Mouse (Mus musculus): ENCODE results near the gene Th. TPM values are rescaled to one million over a fixed set of nuclear protein-coding genes. Genes with fewer than 3 reads are reported as not detected.

Th gene
- polyA plus RNA-seq, 1 experiment: 0.59 TPM

- DNase-seq: no peak
- Histone ChIP-seq H3K4me3 (ENCODE audit: control insufficient read depth, insufficient read depth, low read length) (no peak overlapping the region), H3K36me3 (ENCODE audit: control insufficient read depth, insufficient read depth, low read length) (no peaks in the 10 kb centered on the region), H3K27ac (ENCODE audit: control insufficient read depth, insufficient read depth, low read length) (no peak overlapping the region), H3K27me3 (ENCODE audit: control insufficient read depth, insufficient read depth, low read length) (no peaks in the 10 kb centered on the region), H3K4me1 (replicated peaks; ENCODE audit: control insufficient read depth, insufficient read depth, low read length) (no peaks in the 10 kb centered on the region)
- TF ChIP-seq POLR2A (IDR thresholded peaks at IDR 0.05; ENCODE audit: control insufficient read depth, extremely low read depth, insufficient read depth, low read length, poor library complexity) (no peak), CTCF (IDR thresholded peaks at IDR 0.05; ENCODE audit: borderline replicate concordance, control insufficient read depth, extremely low read depth, insufficient read depth, low read length, poor library complexity) (no peak)
- 89% methylated on average over 5 of the region's 5 CpGs for WGBS
These were observed 25.3 kb downstream of the Th start for GRCm38 (mm10) chr7:142905606-142906005.

GRCm38 (mm10) chr7:142904331-142904730 lies 26.6 kb downstream of the Th start:
- Histone ChIP-seq H3K27me3 (ENCODE audit: control insufficient read depth, insufficient read depth, low read length) (no peaks in the 10 kb centered on the region), H3K27ac (ENCODE audit: control insufficient read depth, insufficient read depth, low read length) (no peak overlapping the region), H3K36me3 (ENCODE audit: control insufficient read depth, insufficient read depth, low read length) (no peaks in the 10 kb centered on the region), H3K4me1 (replicated peaks; ENCODE audit: control insufficient read depth, insufficient read depth, low read length) (no peaks in the 10 kb centered on the region), H3K4me3 (ENCODE audit: control insufficient read depth, insufficient read depth, low read length) (no peak overlapping the region)
- no peak for DNase-seq
- WGBS: 82% methylated on average over 7 of the region's 7 CpGs
- no peak for TF ChIP-seq CTCF (IDR thresholded peaks at IDR 0.05; ENCODE audit: borderline replicate concordance, control insufficient read depth, extremely low read depth, insufficient read depth, low read length, poor library complexity)
- TF ChIP-seq POLR2A (IDR thresholded peaks at IDR 0.05; ENCODE audit: control insufficient read depth, extremely low read depth, insufficient read depth, low read length, poor library complexity): no peak

DNA sequence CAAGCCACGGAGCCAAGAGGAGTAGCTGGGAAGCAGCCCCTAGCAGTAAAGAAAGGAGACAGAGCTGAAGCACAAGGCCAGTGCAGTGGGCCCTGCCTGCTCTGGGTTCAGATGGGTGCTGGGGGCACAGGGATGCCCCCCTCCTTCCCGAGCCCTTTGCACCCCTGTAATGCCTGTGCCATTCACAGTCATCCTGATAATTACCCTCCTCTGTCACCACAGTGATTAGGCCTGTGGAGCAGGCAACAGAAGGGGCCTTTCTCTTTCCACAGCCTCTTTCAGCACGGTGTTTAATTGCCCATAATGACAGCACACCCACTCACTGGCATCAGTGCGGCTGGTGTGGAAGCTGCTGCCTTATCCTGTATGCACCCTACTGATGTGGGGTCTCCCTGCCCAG lies 28.0 kb downstream of the Th start:
- 78% methylated on average over 4 of the region's 4 CpGs for WGBS
- DNase-seq: no peak
- no peaks in the 10 kb centered on the region for H3K4me1 ChIP-seq (replicated peaks; ENCODE audit: control insufficient read depth, insufficient read depth, low read length)
- H3K27me3 ChIP-seq (ENCODE audit: control insufficient read depth, insufficient read depth, low read length): no peaks in the 10 kb centered on the region
- H3K36me3 ChIP-seq (ENCODE audit: control insufficient read depth, insufficient read depth, low read length): no peaks in the 10 kb centered on the region
- H3K27ac ChIP-seq (ENCODE audit: control insufficient read depth, insufficient read depth, low read length): no peak overlapping the region
- TF ChIP-seq CTCF (IDR thresholded peaks at IDR 0.05; ENCODE audit: borderline replicate concordance, control insufficient read depth, extremely low read depth, insufficient read depth, low read length, poor library complexity) (no peak), POLR2A (IDR thresholded peaks at IDR 0.05; ENCODE audit: control insufficient read depth, extremely low read depth, insufficient read depth, low read length, poor library complexity) (no peak)
- no peak overlapping the region for H3K4me3 ChIP-seq (ENCODE audit: control insufficient read depth, insufficient read depth, low read length)

DNA sequence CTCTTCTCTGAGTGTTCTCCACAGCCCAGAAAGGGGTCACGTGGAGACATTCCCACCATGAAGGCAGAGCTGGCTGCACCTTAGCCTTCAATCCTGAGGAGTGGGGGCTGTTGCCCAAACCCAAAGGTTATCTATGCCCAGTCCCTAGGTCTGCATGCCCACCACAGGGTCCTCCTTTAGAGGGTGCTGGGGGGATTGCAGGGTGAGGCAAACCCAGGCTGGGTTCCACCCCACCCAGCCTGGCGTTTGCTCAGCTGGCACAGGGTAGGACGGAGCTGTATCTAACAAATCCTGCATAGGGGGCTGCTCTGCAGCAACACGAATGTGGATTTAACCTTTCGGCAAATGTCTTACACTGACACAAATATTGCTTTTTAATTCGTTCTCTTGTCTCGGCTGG lies 29.2 kb downstream of the Th start:
- no peaks in the 10 kb centered on the region for H3K36me3 ChIP-seq (ENCODE audit: control insufficient read depth, insufficient read depth, low read length)
- H3K4me1 ChIP-seq (replicated peaks; ENCODE audit: control insufficient read depth, insufficient read depth, low read length): no peaks in the 10 kb centered on the region
- H3K27ac ChIP-seq (ENCODE audit: control insufficient read depth, insufficient read depth, low read length): no peak overlapping the region
- no peak overlapping the region for H3K4me3 ChIP-seq (ENCODE audit: control insufficient read depth, insufficient read depth, low read length)
- WGBS: 85% methylated on average over 7 of the region's 7 CpGs
- no peak for DNase-seq
- no peak for TF ChIP-seq POLR2A (IDR thresholded peaks at IDR 0.05; ENCODE audit: control insufficient read depth, extremely low read depth, insufficient read depth, low read length, poor library complexity)
- TF ChIP-seq CTCF (IDR thresholded peaks at IDR 0.05; ENCODE audit: borderline replicate concordance, control insufficient read depth, extremely low read depth, insufficient read depth, low read length, poor library complexity): no peak
- no peaks in the 10 kb centered on the region for H3K27me3 ChIP-seq (ENCODE audit: control insufficient read depth, insufficient read depth, low read length)

- Histone ChIP-seq H3K4me3 (ENCODE audit: control insufficient read depth, insufficient read depth, low read length) (no peak overlapping the region), H3K36me3 (ENCODE audit: control insufficient read depth, insufficient read depth, low read length) (no peaks in the 10 kb centered on the region), H3K27me3 (ENCODE audit: control insufficient read depth, insufficient read depth, low read length) (no peaks in the 10 kb centered on the region), H3K4me1 (replicated peaks; ENCODE audit: control insufficient read depth, insufficient read depth, low read length) (no peaks in the 10 kb centered on the region), H3K27ac (ENCODE audit: control insufficient read depth, insufficient read depth, low read length) (no peak overlapping the region)
- TF ChIP-seq POLR2A (IDR thresholded peaks at IDR 0.05; ENCODE audit: control insufficient read depth, extremely low read depth, insufficient read depth, low read length, poor library complexity) (no peak), CTCF (IDR thresholded peaks at IDR 0.05; ENCODE audit: borderline replicate concordance, control insufficient read depth, extremely low read depth, insufficient read depth, low read length, poor library complexity) (no peak)
- WGBS: 84% methylated on average over 19 of the region's 19 CpGs
- DNase-seq: no peak
These were observed 31.1 kb downstream of the Th start for GRCm38 (mm10) chr7:142899872-142900271.

GRCm38 (mm10) chr7:142897471-142897870 lies 33.5 kb downstream of the Th start:
- TF ChIP-seq POLR2A (IDR thresholded peaks at IDR 0.05; ENCODE audit: control insufficient read depth, extremely low read depth, insufficient read depth, low read length, poor library complexity) (no peak), CTCF (IDR thresholded peaks at IDR 0.05; ENCODE audit: borderline replicate concordance, control insufficient read depth, extremely low read depth, insufficient read depth, low read length, poor library complexity) (no peak)
- Histone ChIP-seq H3K27ac (ENCODE audit: control insufficient read depth, insufficient read depth, low read length) (no peak overlapping the region), H3K27me3 (ENCODE audit: control insufficient read depth, insufficient read depth, low read length) (no peaks in the 10 kb centered on the region), H3K4me3 (ENCODE audit: control insufficient read depth, insufficient read depth, low read length) (no peak overlapping the region), H3K36me3 (ENCODE audit: control insufficient read depth, insufficient read depth, low read length) (no peaks in the 10 kb centered on the region), H3K4me1 (replicated peaks; ENCODE audit: control insufficient read depth, insufficient read depth, low read length) (no peaks in the 10 kb centered on the region)
- no peak for DNase-seq
- WGBS: 82% methylated on average over 1 of the region's 1 CpGs

All from thymus, adult 2 months (tissue).